ENCODE assay signal across 21 mouse cellular contexts in genomic region chr6:94410480-94410879, GRCm38 (mm10).
DNase-seq lines count a peak whose midpoint lies in the region; ATAC-seq and TF ChIP-seq lines count a peak whose summit lies in the region.
"Had no signal": no experiment of that assay in that cellular context is flagged by ENCODE, and none has a peak within 500 bp of the region (broad histone marks: within the 10 kb centered on the region; RNA-seq: fewer than 3 reads in every experiment).

No protein-coding gene starts in this region.

- H3K4me1 ChIP-seq in cerebellum, adult 2 months (ENCODE audit: control insufficient read depth, insufficient read depth, low read length): peaks cover 13% of the 10 kb centered on the region; the same call in 1 of the 2 replicates
- H3K4me1 ChIP-seq in heart, embryonic 12.5 days (replicated peaks): peaks cover 41% of the 10 kb centered on the region
- H3K4me1 ChIP-seq: embryonic facial prominence, embryonic 15.5 days; midbrain, embryonic 13.5 days; stomach, embryonic 15.5 days had no signal

- intact Hi-C loops in heart, postnatal 25 days (cut with DNase I): no loop called here

- no peak for TF ChIP-seq CTCF in cerebellum, adult 2 months (IDR thresholded peaks at IDR 0.05; ENCODE audit: borderline replicate concordance, insufficient read depth, low read depth, low read length)

- peak; percentile 33 to 60 for DNase-seq in cerebellum, adult 2 months
- no peak for DNase-seq in cerebellum, postnatal 4 days (ENCODE audit: low spot score in 2 of 2)
- DNase-seq in heart, adult 8-10 months (ENCODE audit: low spot score): no peak
- DNase-seq in heart, postnatal 4 days: peak; percentile 24
- DNase-seq in heart, postnatal 25 days (ENCODE audit: low spot score): no peak
- no peak for DNase-seq in T-cell, adult 2 months (ENCODE audit: low spot score)
- DNase-seq: adrenal gland, postnatal 14 days; gastrocnemius, postnatal 25 days; kidney, adult 8-10 months; kidney, postnatal 14 days; left cerebral cortex, postnatal 4 days; lung, embryonic 14.5 days; thymus, postnatal 25 days had no signal

- H3K4me3 ChIP-seq in cerebellum, adult 2 months (replicated peaks; ENCODE audit: insufficient read depth, low read depth, low read length): no peak overlapping the region
- no peak overlapping the region for H3K4me3 ChIP-seq in heart, embryonic 12.5 days
- H3K4me3 ChIP-seq: embryonic facial prominence, embryonic 15.5 days; limb, embryonic 15.5 days; midbrain, embryonic 13.5 days; stomach, embryonic 15.5 days had no signal

- H3K4me2 ChIP-seq in heart, embryonic 12.5 days: no peak overlapping the region
- H3K4me2 ChIP-seq: embryonic facial prominence, embryonic 15.5 days; hindbrain, embryonic 14.5 days; limb, embryonic 15.5 days; lung, embryonic 14.5 days; midbrain, embryonic 13.5 days; stomach, embryonic 15.5 days had no signal

- H3K27ac ChIP-seq in cerebellum, adult 2 months (ENCODE audit: insufficient read depth, low read length): no peak overlapping the region
- H3K27ac ChIP-seq in heart, embryonic 12.5 days (ENCODE audit: poor library complexity, severe bottlenecking): peak overlapping the region; percentile 49; the same call in 1 of the 2 replicates
- H3K27ac ChIP-seq: embryonic facial prominence, embryonic 15.5 days; hindbrain, embryonic 14.5 days; limb, embryonic 15.5 days; liver, embryonic 14.5 days; midbrain, embryonic 13.5 days; stomach, embryonic 15.5 days had no signal

- H3K27me3 ChIP-seq in cerebellum, adult 2 months (ENCODE audit: control insufficient read depth, insufficient read depth, low read length): no peaks in the 10 kb centered on the region
- no peaks in the 10 kb centered on the region for H3K27me3 ChIP-seq in heart, embryonic 12.5 days (replicated peaks)
- H3K27me3 ChIP-seq: embryonic facial prominence, embryonic 15.5 days; limb, embryonic 15.5 days; midbrain, embryonic 13.5 days; stomach, embryonic 15.5 days had no signal

- ATAC-seq in heart, embryonic 12.5 days (ENCODE audit: insufficient number of reproducible peaks, low FRiP score): no peak
- ATAC-seq: inflammation-experienced regulatory T-cells, adult 6 months; midbrain, embryonic 13.5 days had no signal

- TF ChIP-seq POLR2A in cerebellum, adult 2 months (IDR thresholded peaks at IDR 0.05; ENCODE audit: borderline replicate concordance, insufficient read depth, low read length): no peak

- no peaks in the 10 kb centered on the region for H3K36me3 ChIP-seq in heart, embryonic 12.5 days
- H3K36me3 ChIP-seq: embryonic facial prominence, embryonic 15.5 days; limb, embryonic 15.5 days; midbrain, embryonic 13.5 days; stomach, embryonic 15.5 days had no signal

- H3K9me3 ChIP-seq in heart, embryonic 12.5 days (replicated peaks): no peaks in the 10 kb centered on the region
- H3K9me3 ChIP-seq: embryonic facial prominence, embryonic 15.5 days; limb, embryonic 15.5 days; midbrain, embryonic 13.5 days; stomach, embryonic 15.5 days had no signal

- 22% methylated on average over 2 of the region's 2 CpGs for WGBS in cerebellum, adult 2 months
- WGBS in heart, embryonic 12.5 days: 36% methylated on average over 2 of the region's 2 CpGs

- H3K9ac ChIP-seq in heart, embryonic 12.5 days: no peak overlapping the region
- H3K9ac ChIP-seq: embryonic facial prominence, embryonic 15.5 days; hindbrain, embryonic 14.5 days; limb, embryonic 15.5 days; liver, embryonic 14.5 days; lung, embryonic 14.5 days; midbrain, embryonic 13.5 days; stomach, embryonic 15.5 days had no signal

Comparison
In these comparisons a context has a peak if more than half of its experiments do, and no peak if none do; other contexts are left out.
1. DNase-seq: peak in cerebellum, adult 2 months (2 of 2) and heart, postnatal 4 days (single experiment); none in cerebellum, postnatal 4 days (0 of 2), heart, adult 8-10 months (single experiment), heart, postnatal 25 days (single experiment) and T-cell, adult 2 months (single experiment).